Mouse (Mus musculus): ENCODE measurements around the gene Shisa8. TPM values are rescaled to one million over a fixed set of nuclear protein-coding genes. Genes with fewer than 3 reads are reported as not detected.
A peak's percentile ranks its signal among the peaks of the same experiment; 100 is the strongest.

Shisa8 gene
- polyA plus RNA-seq, 1 experiment from 2014 or later: 1.8 TPM

- Histone ChIP-seq H3K9me3 (no peaks in the 10 kb centered on the region), H3K4me3 (no peak overlapping the region), H3K36me3 (peaks cover 9% of the 10 kb centered on the region), H3K9ac (peak overlapping the region; percentile 29; the same call in 1 of the 2 replicates), H3K27me3 (no peaks in the 10 kb centered on the region), H3K4me2 (no peak overlapping the region), H3K4me1 (replicated peaks) (peaks cover 70% of the 10 kb centered on the region), H3K27ac (no peak overlapping the region)
- WGBS: 59% methylated on average over 8 of the region's 8 CpGs
- ATAC-seq (ENCODE audit: low FRiP score): no peak
Observed at GRCm38 (mm10) chr15:82165332-82166239, 47.0 kb downstream of the Shisa8 start.

- Histone ChIP-seq H3K36me3 (no peaks in the 10 kb centered on the region), H3K27me3 (no peaks in the 10 kb centered on the region), H3K27ac (no peak overlapping the region), H3K9me3 (no peaks in the 10 kb centered on the region), H3K4me1 (replicated peaks) (peaks cover 71% of the 10 kb centered on the region), H3K4me3 (no peak overlapping the region), H3K9ac (no peak overlapping the region), H3K4me2 (no peak overlapping the region)
- no peak for ATAC-seq (ENCODE audit: low FRiP score)
- WGBS: 80% methylated on average over 7 of the region's 7 CpGs
Observed at GRCm38 (mm10) chr15:82164496-82164895, 48.1 kb downstream of the Shisa8 start.

GRCm38 (mm10) chr15:82164061-82164399 lies 48.6 kb downstream of the Shisa8 start:
- peaks cover 73% of the 10 kb centered on the region for H3K4me1 ChIP-seq (replicated peaks)
- 50% methylated on average over 4 of the region's 4 CpGs for WGBS
- H3K9ac ChIP-seq: no peak overlapping the region
- ATAC-seq (ENCODE audit: low FRiP score): no peak
- H3K27ac ChIP-seq: no peak overlapping the region
- H3K36me3 ChIP-seq: no peaks in the 10 kb centered on the region
- H3K4me3 ChIP-seq: no peak overlapping the region
- no peak overlapping the region for H3K4me2 ChIP-seq
- no peaks in the 10 kb centered on the region for H3K27me3 ChIP-seq
- no peaks in the 10 kb centered on the region for H3K9me3 ChIP-seq

GRCm38 (mm10) chr15:82163356-82164060 lies 49.1 kb downstream of the Shisa8 start:
- H3K27me3 ChIP-seq: no peaks in the 10 kb centered on the region
- no peaks in the 10 kb centered on the region for H3K9me3 ChIP-seq
- no peak overlapping the region for H3K4me3 ChIP-seq
- no peaks in the 10 kb centered on the region for H3K36me3 ChIP-seq
- H3K9ac ChIP-seq: no peak overlapping the region
- WGBS: 84% methylated on average over 10 of the region's 10 CpGs
- no peak overlapping the region for H3K27ac ChIP-seq
- H3K4me1 ChIP-seq (replicated peaks): peaks cover 77% of the 10 kb centered on the region
- no peak overlapping the region for H3K4me2 ChIP-seq
- ATAC-seq (ENCODE audit: low FRiP score): no peak

- Histone ChIP-seq H3K9me3 (no peaks in the 10 kb centered on the region), H3K4me2 (no peak overlapping the region), H3K27me3 (no peaks in the 10 kb centered on the region), H3K4me1 (replicated peaks) (peaks cover 81% of the 10 kb centered on the region), H3K27ac (no peak overlapping the region), H3K9ac (no peak overlapping the region), H3K36me3 (no peaks in the 10 kb centered on the region), H3K4me3 (no peak overlapping the region)
- ATAC-seq (ENCODE audit: low FRiP score): no peak
- WGBS: 92% methylated on average over 12 of the region's 12 CpGs
Observed at GRCm38 (mm10) chr15:82161965-82162600, 50.5 kb downstream of the Shisa8 start.

GRCm38 (mm10) chr15:82160731-82161640 lies 51.6 kb downstream of the Shisa8 start:
- Histone ChIP-seq H3K36me3 (no peaks in the 10 kb centered on the region), H3K4me3 (no peak overlapping the region), H3K4me2 (no peak overlapping the region), H3K4me1 (replicated peaks) (peaks cover 70% of the 10 kb centered on the region), H3K27ac (no peak overlapping the region; the same call in 1 of the 2 replicates), H3K27me3 (no peaks in the 10 kb centered on the region), H3K9me3 (no peaks in the 10 kb centered on the region), H3K9ac (no peak overlapping the region)
- WGBS: 81% methylated on average over 11 of the region's 11 CpGs
- no peak for ATAC-seq (ENCODE audit: low FRiP score)

GRCm38 (mm10) chr15:82159471-82159870 lies 53.1 kb downstream of the Shisa8 start:
- H3K9ac ChIP-seq: no peak overlapping the region
- H3K4me2 ChIP-seq: no peak overlapping the region
- H3K9me3 ChIP-seq: no peaks in the 10 kb centered on the region
- no peak overlapping the region for H3K27ac ChIP-seq
- H3K4me1 ChIP-seq (replicated peaks): peaks cover 69% of the 10 kb centered on the region
- H3K4me3 ChIP-seq: no peak overlapping the region
- H3K27me3 ChIP-seq: no peaks in the 10 kb centered on the region
- no peak for ATAC-seq (ENCODE audit: low FRiP score)
- 83% methylated on average over 9 of the region's 9 CpGs for WGBS
- H3K36me3 ChIP-seq: no peaks in the 10 kb centered on the region

- H3K4me2 ChIP-seq: no peak overlapping the region
- H3K36me3 ChIP-seq: no peaks in the 10 kb centered on the region
- no peaks in the 10 kb centered on the region for H3K27me3 ChIP-seq
- no peak overlapping the region for H3K4me3 ChIP-seq
- H3K9ac ChIP-seq: 0 out of 2 replicates have a peak overlapping the region, but pooled peaks have one; percentile 43
- ATAC-seq (ENCODE audit: low FRiP score): no peak
- H3K9me3 ChIP-seq: no peaks in the 10 kb centered on the region
- H3K27ac ChIP-seq: peak overlapping the region; percentile 5; the same call in 1 of the 2 replicates
- WGBS: 69% methylated on average over 17 of the region's 17 CpGs
- peaks cover 64% of the 10 kb centered on the region for H3K4me1 ChIP-seq (replicated peaks)
Observed at GRCm38 (mm10) chr15:82158243-82159035, 54.2 kb downstream of the Shisa8 start.

GRCm38 (mm10) chr15:82156902-82157301 lies 55.7 kb downstream of the Shisa8 start:
- Histone ChIP-seq H3K4me1 (replicated peaks) (peaks cover 69% of the 10 kb centered on the region), H3K4me2 (no peak overlapping the region), H3K9me3 (no peaks in the 10 kb centered on the region), H3K27me3 (no peaks in the 10 kb centered on the region), H3K27ac (no peak overlapping the region), H3K4me3 (no peak overlapping the region), H3K36me3 (no peaks in the 10 kb centered on the region), H3K9ac (no peak overlapping the region)
- no peak for ATAC-seq (ENCODE audit: low FRiP score)
- 68% methylated on average over 10 of the region's 10 CpGs for WGBS

GRCm38 (mm10) chr15:82156298-82156697 lies 56.3 kb downstream of the Shisa8 start:
- Histone ChIP-seq H3K27me3 (no peaks in the 10 kb centered on the region), H3K36me3 (no peaks in the 10 kb centered on the region; the same call in 1 of the 2 replicates), H3K9ac (no peak overlapping the region), H3K27ac (no peak overlapping the region), H3K4me1 (replicated peaks) (peaks cover 69% of the 10 kb centered on the region), H3K4me2 (no peak overlapping the region), H3K4me3 (no peak overlapping the region), H3K9me3 (no peaks in the 10 kb centered on the region)
- 92% methylated on average over 6 of the region's 6 CpGs for WGBS
- no peak for ATAC-seq (ENCODE audit: low FRiP score)

All from hindbrain, embryonic 13.5 days (tissue).